Mouse (Mus musculus) c-Kit-positive CD71-positive TER-119-negative erythroid progenitor cells, embryonic 14.5 days (primary cell): ENCODE data around the gene P3h3.
"Not testable (repeated sequence)": the region's sequence is repeated elsewhere in the genome, so short reads cannot be mapped to it uniquely, and the experiment has no call there.

Experiments used
- DNase-seq: peaks from one replicate; pipeline ENCODE4 v3.0.0-alpha.2; 2013; ENCODE audit warnings: low read depth

P3h3 gene

GRCm38 (mm10) chr6:124809052-124809774, 48.3 kb downstream of the P3h3 start:
- DNase-seq = no peak

- no peak for DNase-seq
Measured at GRCm38 (mm10) chr6:124808358-124809012, 49.1 kb downstream of the P3h3 start, which contains the start of gene Spsb2. Spsb2 (plus strand) TSS chr6:124808661.

DNA sequence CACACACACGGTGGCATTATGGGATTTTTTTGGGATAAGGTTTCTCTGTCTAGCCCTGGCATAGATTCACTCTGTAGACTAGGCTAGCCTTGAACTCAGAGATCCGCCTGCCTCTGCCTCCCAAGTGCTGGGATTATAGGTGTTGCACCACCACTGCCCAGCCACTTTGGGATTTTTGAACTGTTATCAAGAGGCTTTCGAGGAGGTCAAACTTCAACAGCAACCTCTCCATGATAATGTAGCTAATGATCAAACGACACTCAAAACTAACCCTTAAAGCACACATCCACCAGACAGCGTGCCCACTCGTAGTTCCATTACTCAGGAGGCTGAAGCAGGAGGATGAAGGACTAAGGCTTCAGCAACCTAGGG, 49.6 kb downstream of the P3h3 start:
- no peak for DNase-seq

- DNase-seq = no peak
Measured at GRCm38 (mm10) chr6:124807366-124807765, 50.2 kb downstream of the P3h3 start.

GRCm38 (mm10) chr6:124806446-124807140, 51.0 kb downstream of the P3h3 start:
- no peak for DNase-seq

GRCm38 (mm10) chr6:124805341-124806321, 51.9 kb downstream of the P3h3 start:
- DNase-seq = peak; percentile 77

GRCm38 (mm10) chr6:124804341-124804740, 53.2 kb downstream of the P3h3 start:
- no peak for DNase-seq

- not testable (repeated sequence) for DNase-seq
Measured at GRCm38 (mm10) chr6:124803691-124804090, 53.9 kb downstream of the P3h3 start.

DNA sequence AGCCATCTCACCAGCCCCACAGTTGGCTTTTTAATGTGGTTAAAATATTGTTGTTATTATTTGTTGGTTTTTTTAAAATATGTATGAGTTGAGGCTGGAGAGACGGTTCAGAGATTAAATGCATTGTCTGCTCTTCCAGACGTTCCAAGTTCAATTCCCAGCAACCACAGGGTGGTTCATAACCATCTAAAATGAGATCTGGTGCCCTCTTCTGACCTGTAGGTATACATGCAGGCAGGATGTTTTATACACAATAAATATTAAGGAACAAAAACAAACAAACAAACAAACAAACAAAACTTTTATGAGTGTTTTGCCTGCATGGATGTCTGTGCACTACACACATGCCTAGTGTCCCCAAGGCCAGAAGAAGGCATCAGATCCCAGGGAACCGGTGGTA, 54.5 kb downstream of the P3h3 start:
- DNase-seq = no peak

DNA sequence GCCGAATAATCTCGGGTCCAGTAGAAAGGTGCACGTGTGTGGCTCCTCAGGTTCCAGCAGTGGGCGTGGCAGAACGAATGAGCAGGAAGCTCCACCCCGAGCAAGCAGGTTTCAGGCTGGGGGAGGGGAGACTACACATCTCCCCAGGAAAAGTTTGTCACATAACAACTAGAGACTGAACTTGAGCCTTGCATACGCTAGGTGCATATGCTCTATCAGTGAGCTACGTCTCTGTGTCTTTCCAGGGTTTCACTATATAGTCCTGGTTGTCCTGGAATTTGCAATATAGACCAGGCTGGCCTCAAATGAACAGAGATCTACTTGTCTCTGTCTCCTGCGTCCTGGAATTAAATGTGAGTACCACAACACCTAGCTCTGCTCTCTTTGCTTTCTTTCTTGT, 55.2 kb downstream of the P3h3 start:
- not testable (repeated sequence) for DNase-seq

- DNase-seq = no peak
Measured at GRCm38 (mm10) chr6:124796200-124796599, 61.4 kb downstream of the P3h3 start.

GRCm38 (mm10) chr6:124795781-124796180, 61.8 kb downstream of the P3h3 start:
- DNase-seq = no peak

- DNase-seq = no peak
Measured at GRCm38 (mm10) chr6:124791911-124792310, 65.6 kb downstream of the P3h3 start.
